Mouse (Mus musculus) mature B cell (primary cell): ENCODE measurements around the gene Aif1.
"Not testable (repeated sequence)": the region's sequence is repeated elsewhere in the genome, so short reads cannot be mapped to it uniquely, and the experiment has no call there.

Experiments used
- in situ Hi-C: fragments of 300-500 bp; cut with MboI; formaldehyde crosslinking; loops from 2 replicates; pipeline ENCODE4 v1.14.3; 2019

The Aif1 gene

GRCm38 (mm10) chr17:35147348-35147747, 28.5 kb downstream of the Aif1 start:
- in situ Hi-C loops: no loop called here

DNA sequence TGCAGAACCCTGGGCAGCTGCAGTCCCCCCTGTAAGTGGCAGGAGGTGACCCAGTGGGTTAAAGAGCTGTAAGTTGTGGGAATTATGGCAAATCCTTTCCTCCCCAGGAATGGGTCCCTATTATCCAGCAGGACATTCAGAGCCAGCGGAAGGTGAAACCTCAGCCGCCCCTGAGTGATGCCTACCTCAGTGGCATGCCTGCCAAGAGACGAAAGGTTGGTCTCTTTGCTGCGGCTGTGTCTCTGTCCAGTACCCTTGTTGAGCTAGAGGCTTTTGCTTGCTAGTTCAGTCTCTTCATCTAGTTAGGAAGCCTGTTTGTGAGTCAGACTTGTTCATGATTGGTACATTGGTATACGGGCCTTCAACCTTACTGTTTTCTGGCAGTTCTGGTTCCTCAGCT, 29.7 kb downstream of the Aif1 start:
- in situ Hi-C loops: no loop called here

DNA sequence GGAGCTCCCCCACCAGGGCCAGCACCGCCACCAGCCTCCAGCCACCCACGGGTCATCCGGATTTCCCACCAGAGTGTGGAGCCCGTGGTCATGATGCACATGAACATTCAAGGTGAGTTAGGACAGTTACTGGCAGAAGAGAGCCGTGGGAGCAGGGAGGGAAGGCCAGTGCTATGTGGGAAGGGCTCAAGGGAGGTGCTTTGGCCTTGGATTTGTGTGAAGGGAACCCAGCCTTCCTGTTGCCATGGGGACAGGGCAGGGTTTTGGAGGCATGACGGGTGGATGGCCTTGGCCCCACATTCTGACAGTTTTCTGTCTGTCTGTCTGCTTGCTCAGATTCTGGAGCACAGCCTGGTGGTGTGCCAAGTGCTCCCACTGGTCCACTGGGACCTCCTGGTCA, 33.9 kb downstream of the Aif1 start:
- in situ Hi-C loops: no loop called here

- in situ Hi-C loops: no loop called here
Measured at GRCm38 (mm10) chr17:35140490-35140996, 35.3 kb downstream of the Aif1 start.

DNA sequence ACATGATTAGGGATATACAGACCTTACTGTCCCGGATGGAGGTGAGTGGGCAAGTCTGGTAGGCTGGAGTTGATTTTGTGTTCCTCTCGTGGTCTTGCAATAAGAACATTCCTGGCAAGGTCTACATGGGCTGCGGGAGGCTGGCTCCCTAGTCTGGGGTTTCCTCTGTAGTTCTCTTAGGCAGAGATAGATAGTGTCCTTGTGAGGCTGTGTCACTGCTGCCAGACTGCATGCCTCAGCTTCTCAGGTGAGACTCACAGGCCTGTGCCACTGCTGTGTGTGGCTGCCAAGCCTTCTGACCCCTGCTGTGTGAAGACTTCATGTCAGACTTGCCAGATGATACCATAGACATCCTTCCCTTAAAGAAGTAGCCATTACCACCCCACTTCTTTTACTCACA, 36.6 kb downstream of the Aif1 start:
- in situ Hi-C loops: no loop called here

DNA sequence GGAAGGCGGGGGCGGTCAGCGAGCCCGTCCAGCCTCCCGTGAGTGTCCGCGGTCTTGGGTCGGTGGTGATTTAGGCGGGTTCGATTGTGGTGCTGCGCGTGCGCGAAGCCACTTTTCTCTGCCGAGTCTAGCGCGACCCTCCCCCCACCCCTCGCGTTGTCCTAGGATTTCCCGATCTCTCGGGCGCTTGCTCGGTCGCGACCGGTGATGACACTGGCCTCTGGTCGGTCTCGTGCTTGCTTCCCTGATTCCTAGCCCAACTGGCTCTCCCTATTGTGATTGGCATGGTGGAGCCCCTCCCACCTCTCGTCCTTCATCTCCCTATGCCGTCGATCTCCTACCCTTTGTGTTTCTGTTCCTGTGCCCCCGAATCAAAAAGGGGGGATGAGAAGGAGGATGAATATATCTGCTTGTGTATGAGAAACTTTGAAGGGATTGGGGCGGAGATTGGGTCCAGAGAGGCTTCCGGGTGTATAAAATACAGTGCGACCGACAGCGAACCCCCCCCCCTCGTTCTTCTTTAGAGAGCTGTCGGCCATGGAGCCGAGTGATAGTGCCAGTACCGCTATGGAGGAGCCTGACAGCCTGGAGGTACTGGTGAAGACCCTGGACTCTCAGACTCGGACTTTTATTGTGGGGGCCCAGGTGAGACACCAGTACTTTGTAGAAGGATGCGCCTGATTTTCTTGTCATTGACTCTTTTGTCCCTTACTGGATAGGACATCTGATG, 40.1 kb downstream of the Aif1 start:
- in situ Hi-C loops: no loop called here

GRCm38 (mm10) chr17:35134801-35135590, 40.9 kb downstream of the Aif1 start, which contains the start of gene Bag6:
Bag6 (plus strand) TSS chr17:35135178.
- in situ Hi-C loops: no loop called here

DNA sequence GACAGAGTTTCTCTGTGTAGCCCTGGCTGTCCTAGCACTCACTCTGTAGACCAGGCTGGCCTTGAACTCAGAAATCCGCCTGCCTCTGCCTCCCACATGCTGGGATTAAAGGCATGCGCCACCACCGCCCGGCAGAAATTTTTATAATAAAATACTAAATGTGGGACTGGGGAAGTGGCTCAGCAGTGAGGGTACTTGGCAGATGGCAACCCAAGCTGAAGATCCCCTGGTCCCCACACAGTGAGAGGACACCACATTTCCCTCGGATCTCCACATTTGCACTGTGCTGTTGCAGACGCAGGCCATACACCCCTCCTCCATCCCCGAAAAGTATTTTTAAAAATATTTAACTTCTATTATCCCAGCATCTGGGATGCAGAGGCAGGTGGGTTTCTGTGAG, 42.4 kb downstream of the Aif1 start:
- in situ Hi-C loops: no loop called here

GRCm38 (mm10) chr17:35132174-35132560, 43.7 kb downstream of the Aif1 start:
- in situ Hi-C loops: no loop called here

DNA sequence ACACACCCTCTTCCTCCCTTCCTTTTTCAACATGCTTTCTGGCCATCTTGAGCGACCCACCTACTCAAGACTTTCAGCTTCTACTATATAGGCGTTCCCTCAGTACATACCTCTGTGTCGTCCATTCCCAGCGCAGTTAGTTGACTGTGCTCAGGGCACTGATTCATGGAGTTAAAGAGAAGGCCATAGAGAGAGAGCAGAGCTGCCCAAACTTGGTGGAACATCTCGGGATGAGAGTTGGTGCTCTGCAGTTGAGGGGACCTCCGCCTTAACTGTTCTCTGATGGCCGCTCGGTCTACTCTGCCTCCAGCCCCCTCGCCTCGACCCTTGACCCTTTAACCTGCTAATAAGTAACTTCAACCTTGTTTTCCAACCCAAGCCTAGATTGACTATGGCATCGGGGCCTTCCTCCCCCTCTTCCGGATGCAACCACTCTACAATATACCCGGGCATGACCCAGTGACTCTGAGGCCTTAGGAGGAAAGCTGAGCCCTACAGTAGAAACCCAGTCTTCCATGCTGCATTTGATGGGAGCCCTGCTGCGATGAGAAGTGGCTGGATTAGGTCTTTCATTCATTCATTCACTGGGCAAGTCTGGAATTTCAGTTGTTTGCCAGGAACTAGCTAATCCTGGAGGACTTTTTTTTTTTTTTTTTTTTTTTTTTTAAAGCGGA, 44.2 kb downstream of the Aif1 start, which contains the start of gene Apom:
Gene Apom, minus strand, starts transcription at position 551 of the 674 bp plus-strand sequence.
- in situ Hi-C loops: no loop called here

DNA sequence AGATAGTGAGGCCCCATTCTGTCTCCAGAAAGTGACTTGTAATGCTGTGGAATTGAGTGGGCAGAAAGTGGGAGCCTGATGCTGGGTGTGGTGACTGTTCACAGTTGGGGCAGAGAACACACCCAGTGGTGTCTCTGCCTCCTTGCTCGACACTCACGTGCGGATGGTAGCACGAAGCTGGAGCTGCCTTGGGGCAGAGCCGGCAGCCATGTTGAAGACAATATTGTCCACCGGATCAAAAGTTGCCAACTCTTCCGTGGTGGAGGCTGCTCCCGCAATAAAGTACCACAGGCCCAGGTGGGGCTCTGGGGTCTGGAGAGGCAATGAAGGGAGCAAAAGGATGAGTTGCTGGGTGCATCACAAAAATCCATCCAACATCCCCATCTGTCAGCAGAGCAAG, 44.8 kb downstream of the Aif1 start:
- in situ Hi-C loops: no loop called here

GRCm38 (mm10) chr17:35128996-35129395, 46.9 kb downstream of the Aif1 start:
- in situ Hi-C loops: no loop called here

DNA sequence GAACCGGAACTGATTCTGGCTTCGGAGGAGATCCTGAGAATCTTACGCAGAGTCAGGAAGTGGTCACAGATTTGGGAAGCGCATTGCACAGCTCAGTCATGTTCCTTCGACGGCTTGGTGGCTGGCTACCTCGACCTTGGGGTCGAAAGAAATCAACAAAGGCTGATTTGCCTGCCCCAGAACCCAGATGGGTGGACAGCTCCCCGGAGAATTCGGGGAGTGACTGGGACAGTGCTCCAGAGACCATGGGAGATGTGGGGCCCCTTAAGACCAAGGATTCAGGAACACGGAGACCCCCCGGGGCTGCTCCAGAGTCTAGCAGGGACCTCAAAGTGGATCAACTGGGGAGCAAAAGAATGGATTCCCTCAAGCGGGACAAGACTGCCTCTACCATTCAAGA, 48.9 kb downstream of the Aif1 start:
- in situ Hi-C loops: no loop called here

DNA sequence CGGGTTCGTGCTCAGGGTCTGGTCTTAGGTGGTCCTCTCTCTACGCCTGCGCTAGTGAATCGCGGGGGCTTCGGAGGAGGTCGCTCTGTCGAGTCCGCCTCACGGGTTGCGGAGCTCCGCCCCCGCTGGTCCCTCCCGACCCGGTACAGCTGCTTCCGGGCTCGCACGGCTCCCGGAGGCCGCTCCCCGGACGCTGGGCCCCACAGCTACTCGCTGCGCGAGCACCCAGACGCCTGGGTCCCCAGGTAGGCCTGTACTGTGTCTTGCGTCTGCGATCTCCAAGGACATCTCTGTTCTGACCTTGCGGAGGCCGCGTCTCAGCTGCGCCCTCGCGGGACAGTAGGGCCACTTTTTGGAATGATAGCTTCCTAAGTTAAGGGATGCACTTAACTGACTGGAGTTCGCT, 49.7 kb downstream of the Aif1 start, which contains the start of gene D17H6S53E:
Gene D17H6S53E, plus strand, starts transcription at position 168 of the 406 bp plus-strand sequence.
- in situ Hi-C loops: no loop called here

- in situ Hi-C loops: no loop called here
Measured at GRCm38 (mm10) chr17:35125578-35125977, 50.3 kb downstream of the Aif1 start.

GRCm38 (mm10) chr17:35125081-35125480, 50.8 kb downstream of the Aif1 start:
- in situ Hi-C loops: no loop called here

- in situ Hi-C loops: not testable (repeated sequence)
Measured at GRCm38 (mm10) chr17:35124261-35124896, 51.5 kb downstream of the Aif1 start.

- in situ Hi-C loops: not testable (repeated sequence)
Measured at GRCm38 (mm10) chr17:35123287-35123686, 52.6 kb downstream of the Aif1 start.

- in situ Hi-C loops: no loop called here
Measured at GRCm38 (mm10) chr17:35121871-35122303, 54.0 kb downstream of the Aif1 start, which contains the start of gene Csnk2b. Csnk2b (minus strand) TSS chr17:35122053.

GRCm38 (mm10) chr17:35121143-35121799, 54.6 kb downstream of the Aif1 start, which contains the start of gene Gpank1:
Gpank1 (plus strand) TSS chr17:35121455.
- in situ Hi-C loops: no loop called here
